Comparison of ENCODE assay signal across 8 mouse cellular contexts in genomic region chr1:69108159-69108925, GRCm38 (mm10). TPM values are rescaled to one million over a fixed set of nuclear protein-coding genes. Genes with fewer than 3 reads are reported as not detected.
DNase-seq lines count a peak whose midpoint lies in the region; ATAC-seq and TF ChIP-seq lines count a peak whose summit lies in the region.

No protein-coding gene starts in this region.

- peak overlapping the region; percentile 87; the same call in 1 of the 2 replicates for H3K27ac ChIP-seq in kidney, adult 2 months (ENCODE audit: insufficient read depth, low read depth, low read length)
- H3K27ac ChIP-seq in limb, embryonic 13.5 days = no peak overlapping the region
- H3K27ac ChIP-seq in midbrain, embryonic 13.5 days = peak overlapping the region; percentile 81

- no peaks in the 10 kb centered on the region for H3K27me3 ChIP-seq in kidney, adult 2 months (replicated peaks; ENCODE audit: control insufficient read depth, insufficient read depth, low read length)
- H3K27me3 ChIP-seq in limb, embryonic 13.5 days = peaks cover 74% of the 10 kb centered on the region
- peaks cover 20% of the 10 kb centered on the region for H3K27me3 ChIP-seq in midbrain, embryonic 13.5 days

- no peaks in the 10 kb centered on the region for H3K9me3 ChIP-seq in limb, embryonic 13.5 days
- no peaks in the 10 kb centered on the region for H3K9me3 ChIP-seq in midbrain, embryonic 13.5 days

- no peak for TF ChIP-seq CTCF in kidney, adult 2 months (conservative IDR thresholded peaks at IDR 0.05; ENCODE audit: insufficient read depth, insufficient read length, low read depth, low read length)

- H3K4me3 ChIP-seq in kidney, adult 2 months (ENCODE audit: insufficient read depth, low read depth, low read length) = peak overlapping the region; percentile 61
- peak overlapping the region; percentile 66 for H3K4me3 ChIP-seq in limb, embryonic 13.5 days
- peak overlapping the region; percentile 70 for H3K4me3 ChIP-seq in midbrain, embryonic 13.5 days (replicated peaks)

- no peaks in the 10 kb centered on the region for H3K36me3 ChIP-seq in kidney, adult 2 months (ENCODE audit: control insufficient read depth, insufficient read depth, low read length)
- H3K36me3 ChIP-seq in limb, embryonic 13.5 days = no peaks in the 10 kb centered on the region
- H3K36me3 ChIP-seq in midbrain, embryonic 13.5 days = no peaks in the 10 kb centered on the region

- ATAC-seq in limb, embryonic 13.5 days (ENCODE audit: low FRiP score, low read depth) = peak; percentile 82
- ATAC-seq in midbrain, embryonic 13.5 days = peak; percentile 40

- H3K4me1 ChIP-seq in kidney, adult 2 months (ENCODE audit: control insufficient read depth, insufficient read depth, low read length) = no peaks in the 10 kb centered on the region; the same call in 1 of the 2 replicates
- peaks cover 19% of the 10 kb centered on the region for H3K4me1 ChIP-seq in limb, embryonic 13.5 days
- peaks cover 28% of the 10 kb centered on the region for H3K4me1 ChIP-seq in midbrain, embryonic 13.5 days (replicated peaks)

- WGBS in kidney, adult 2 months = 5% methylated on average over 20 of the region's 20 CpGs
- WGBS in limb, embryonic 13.5 days = 3% methylated on average over 20 of the region's 20 CpGs
- WGBS in midbrain, embryonic 13.5 days = 3% methylated on average over 20 of the region's 20 CpGs

- H3K4me2 ChIP-seq in limb, embryonic 13.5 days (replicated peaks) = peak overlapping the region; percentile 99
- peak overlapping the region; percentile 92 for H3K4me2 ChIP-seq in midbrain, embryonic 13.5 days (replicated peaks)

- peak; percentile 17 to 35 for DNase-seq in adrenal gland, adult 18-20 months (ENCODE audit: low spot score in 2 of 2)
- no peak for DNase-seq in adrenal gland, adult 8-10 months
- peak; percentile 82 to 85 for DNase-seq in cerebellum, postnatal 14 days
- peak; percentile 35 to 36 for DNase-seq in heart, adult 9 months (ENCODE audit: low spot score in 2 of 2)
- DNase-seq in kidney, adult 2 months = peak; percentile 80
- DNase-seq in thymus, postnatal 36 days = no peak

- 0 out of 2 replicates have a peak overlapping the region, but pooled peaks have one; percentile 64 for H3K9ac ChIP-seq in limb, embryonic 13.5 days
- H3K9ac ChIP-seq in midbrain, embryonic 13.5 days (replicated peaks) = peak overlapping the region; percentile 84

- peak; percentile 3 for TF ChIP-seq POLR2A in kidney, adult 2 months (IDR thresholded peaks at IDR 0.05; ENCODE audit: low read depth, low read length)

RNA-seq across cellular contexts. Expression of gene Erbb4, which starts 0.5 kb away (rescaled TPM):
- total RNA-seq in adrenal gland, adult 18-20 months (2021) = 1 to 10 TPM in 1 of 2 experiments, under 1 TPM in 1; 0.89 to 1.7 TPM
- total RNA-seq in adrenal gland, adult 8-10 months (2022) = 1 to 10 TPM; 1.1 to 2.0 (median 1.3) TPM
- 1.8 and 1.9 TPM in 2 replicates for polyA plus RNA-seq in kidney, adult 2 months (2012; rRNA removed)
- 1.7 TPM in 2 replicates for polyA plus RNA-seq in limb, embryonic 13.5 days (2015; fragmentation: Nextera tagmentation; extraction: Ambion mirVana)
- polyA plus RNA-seq in midbrain, embryonic 13.5 days (2015; fragmentation: Nextera tagmentation; extraction: Ambion mirVana) = 13.5 and 17.4 TPM in 2 replicates

Comparison
In these comparisons a context has a peak if more than half of its experiments do, and no peak if none do; other contexts are left out.
1. DNase-seq: peak in adrenal gland, adult 18-20 months (2 of 2), cerebellum, postnatal 14 days (2 of 2), heart, adult 9 months (2 of 2) and kidney, adult 2 months (single experiment); none in adrenal gland, adult 8-10 months (single experiment) and thymus, postnatal 36 days (0 of 2).
2. Peak in every context shown above with its lines, with median percentiles within 50 percentile points of each other: H3K4me3 ChIP-seq.